Mouse (Mus musculus): ENCODE data around the gene Zfand6. TPM values are rescaled to one million over a fixed set of nuclear protein-coding genes. Genes with fewer than 3 reads are reported as not detected.

The Zfand6 gene
- polyA plus RNA-seq, 1 experiment from 2014 or later: 163 TPM

GRCm38 (mm10) chr7:84687653-84688580 is 1.8 kb downstream of the Zfand6 start:
- ATAC-seq: no peak
- 55% methylated on average over 12 of the region's 12 CpGs for WGBS
- H3K27me3 ChIP-seq (replicated peaks; ENCODE audit: control insufficient read depth, insufficient read depth, low read length): no peaks in the 10 kb centered on the region
- no peaks in the 10 kb centered on the region for H3K36me3 ChIP-seq (ENCODE audit: control insufficient read depth, insufficient read depth, low read length)
- H3K9ac ChIP-seq (ENCODE audit: low read depth, low read length): no peak overlapping the region
- peak overlapping the region; percentile 10; the same call in 1 of the 2 replicates for H3K4me3 ChIP-seq (ENCODE audit: low read length)
- 0 out of 2 replicates have a peak, but pooled peaks cover 4% of the 10 kb centered on the region for H3K4me1 ChIP-seq (ENCODE audit: control insufficient read depth, insufficient read depth, low read length)
- H3K9me3 ChIP-seq (ENCODE audit: control insufficient read depth, low read length): no peaks in the 10 kb centered on the region
- peak overlapping the region; percentile 43; the same call in 1 of the 2 replicates for H3K27ac ChIP-seq (ENCODE audit: low read length)
- H3K4me2 ChIP-seq (ENCODE audit: low read depth, low read length): peak overlapping the region; percentile 40

GRCm38 (mm10) chr7:84686380-84686779 is 3.4 kb downstream of the Zfand6 start:
- Histone ChIP-seq H3K36me3 (ENCODE audit: control insufficient read depth, insufficient read depth, low read length) (no peaks in the 10 kb centered on the region), H3K4me1 (ENCODE audit: control insufficient read depth, insufficient read depth, low read length) (0 out of 2 replicates have a peak, but pooled peaks cover 4% of the 10 kb centered on the region), H3K4me3 (ENCODE audit: low read length) (no peak overlapping the region), H3K27me3 (replicated peaks; ENCODE audit: control insufficient read depth, insufficient read depth, low read length) (no peaks in the 10 kb centered on the region), H3K9me3 (ENCODE audit: control insufficient read depth, low read length) (no peaks in the 10 kb centered on the region), H3K4me2 (ENCODE audit: low read depth, low read length) (no peak overlapping the region; the same call in 1 of the 2 replicates), H3K9ac (ENCODE audit: low read depth, low read length) (no peak overlapping the region), H3K27ac (ENCODE audit: low read length) (peak overlapping the region; percentile 61; the same call in 1 of the 2 replicates)
- WGBS: 68% methylated on average over 2 of the region's 2 CpGs
- ATAC-seq: no peak

- peaks cover 7% of the 10 kb centered on the region; the same call in 1 of the 2 replicates for H3K4me1 ChIP-seq (ENCODE audit: control insufficient read depth, insufficient read depth, low read length)
- no peak overlapping the region for H3K4me2 ChIP-seq (ENCODE audit: low read depth, low read length)
- no peak overlapping the region for H3K4me3 ChIP-seq (ENCODE audit: low read length)
- H3K9me3 ChIP-seq (ENCODE audit: control insufficient read depth, low read length): no peaks in the 10 kb centered on the region
- no peaks in the 10 kb centered on the region for H3K36me3 ChIP-seq (ENCODE audit: control insufficient read depth, insufficient read depth, low read length)
- H3K27me3 ChIP-seq (replicated peaks; ENCODE audit: control insufficient read depth, insufficient read depth, low read length): no peaks in the 10 kb centered on the region
- H3K27ac ChIP-seq (ENCODE audit: low read length): no peak overlapping the region
- no peak overlapping the region for H3K9ac ChIP-seq (ENCODE audit: low read depth, low read length)
- 100% methylated on average over 1 of the region's 1 CpGs for WGBS
- ATAC-seq: no peak
These were observed 5.1 kb downstream of the Zfand6 start for GRCm38 (mm10) chr7:84684675-84685074.

GRCm38 (mm10) chr7:84681558-84681957 is 8.2 kb downstream of the Zfand6 start:
- ATAC-seq: no peak
- Histone ChIP-seq H3K4me3 (ENCODE audit: low read length) (no peak overlapping the region), H3K27ac (ENCODE audit: low read length) (no peak overlapping the region), H3K9me3 (ENCODE audit: control insufficient read depth, low read length) (no peaks in the 10 kb centered on the region), H3K36me3 (ENCODE audit: control insufficient read depth, insufficient read depth, low read length) (no peaks in the 10 kb centered on the region), H3K9ac (ENCODE audit: low read depth, low read length) (no peak overlapping the region), H3K4me2 (ENCODE audit: low read depth, low read length) (no peak overlapping the region), H3K27me3 (replicated peaks; ENCODE audit: control insufficient read depth, insufficient read depth, low read length) (no peaks in the 10 kb centered on the region), H3K4me1 (ENCODE audit: control insufficient read depth, insufficient read depth, low read length) (peaks cover 9% of the 10 kb centered on the region)
- WGBS: 84% methylated on average over 1 of the region's 1 CpGs

DNA sequence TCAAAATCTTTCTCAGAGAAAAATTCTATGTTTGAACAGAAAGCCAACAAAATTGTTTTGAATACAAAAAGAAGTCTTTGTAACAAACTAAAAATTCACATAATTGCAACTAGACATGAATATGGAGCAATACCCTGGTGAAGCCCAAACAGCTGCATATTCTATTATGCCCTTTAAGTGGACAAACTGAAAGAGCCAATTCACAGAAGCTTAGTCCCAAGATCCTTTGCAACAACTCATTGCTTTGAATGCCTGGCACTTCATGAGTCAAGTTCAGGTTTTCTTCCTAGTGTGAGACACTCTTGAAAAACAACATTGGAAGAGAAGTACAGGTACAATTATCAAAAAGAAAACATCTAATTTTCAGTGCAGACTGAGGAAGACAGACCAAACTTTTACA is 8.8 kb downstream of the Zfand6 start:
- H3K9me3 ChIP-seq (ENCODE audit: control insufficient read depth, low read length): no peaks in the 10 kb centered on the region
- no peak overlapping the region for H3K4me3 ChIP-seq (ENCODE audit: low read length)
- ATAC-seq: no peak
- H3K27me3 ChIP-seq (replicated peaks; ENCODE audit: control insufficient read depth, insufficient read depth, low read length): no peaks in the 10 kb centered on the region
- peaks cover 7% of the 10 kb centered on the region for H3K4me1 ChIP-seq (ENCODE audit: control insufficient read depth, insufficient read depth, low read length)
- H3K27ac ChIP-seq (ENCODE audit: low read length): no peak overlapping the region
- H3K9ac ChIP-seq (ENCODE audit: low read depth, low read length): no peak overlapping the region
- H3K36me3 ChIP-seq (ENCODE audit: control insufficient read depth, insufficient read depth, low read length): no peaks in the 10 kb centered on the region
- H3K4me2 ChIP-seq (ENCODE audit: low read depth, low read length): no peak overlapping the region

DNA sequence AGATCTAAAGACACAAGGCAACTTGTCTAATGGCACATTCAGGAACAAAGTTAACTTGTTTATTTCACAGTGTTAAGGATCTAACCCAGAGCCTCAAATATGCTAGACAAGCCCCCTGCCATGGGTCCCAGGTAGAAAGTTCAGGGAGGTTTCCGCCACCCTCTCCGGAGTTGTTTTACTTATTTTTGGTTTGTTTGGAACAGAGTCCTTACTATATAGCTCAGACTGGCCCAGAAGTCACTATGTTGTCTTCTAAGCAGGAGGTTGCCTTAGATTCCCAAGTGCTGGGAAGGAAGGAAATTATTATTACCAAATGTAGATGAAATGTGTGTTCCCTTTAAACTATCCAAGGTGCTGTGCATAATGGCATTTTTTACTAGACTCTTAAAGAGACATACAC is 9.7 kb downstream of the Zfand6 start:
- Histone ChIP-seq H3K9me3 (ENCODE audit: control insufficient read depth, low read length) (no peaks in the 10 kb centered on the region), H3K27me3 (replicated peaks; ENCODE audit: control insufficient read depth, insufficient read depth, low read length) (no peaks in the 10 kb centered on the region), H3K4me3 (ENCODE audit: low read length) (peak overlapping the region; percentile 16; the same call in 1 of the 2 replicates)

GRCm38 (mm10) chr7:84679264-84679663 is 10.5 kb downstream of the Zfand6 start:
- Histone ChIP-seq H3K36me3 (ENCODE audit: control insufficient read depth, insufficient read depth, low read length) (no peaks in the 10 kb centered on the region), H3K27me3 (replicated peaks; ENCODE audit: control insufficient read depth, insufficient read depth, low read length) (no peaks in the 10 kb centered on the region), H3K9me3 (ENCODE audit: control insufficient read depth, low read length) (no peaks in the 10 kb centered on the region), H3K4me2 (ENCODE audit: low read depth, low read length) (no peak overlapping the region; the same call in 1 of the 2 replicates), H3K27ac (ENCODE audit: low read length) (no peak overlapping the region), H3K4me1 (ENCODE audit: control insufficient read depth, insufficient read depth, low read length) (peaks cover 7% of the 10 kb centered on the region), H3K9ac (ENCODE audit: low read depth, low read length) (no peak overlapping the region), H3K4me3 (ENCODE audit: low read length) (peak overlapping the region; percentile 37)
- ATAC-seq: peak; percentile 97
- under 1% methylated on average over 4 of the region's 4 CpGs for WGBS

More for the DNA sequence above, 9.7 kb downstream of the Zfand6 start:
- H3K9ac ChIP-seq (ENCODE audit: low read depth, low read length): no peak overlapping the region; the same call in 1 of the 2 replicates
- H3K4me1 ChIP-seq (ENCODE audit: control insufficient read depth, insufficient read depth, low read length): peaks cover 7% of the 10 kb centered on the region
- peak overlapping the region; percentile 19 for H3K4me2 ChIP-seq (ENCODE audit: low read depth, low read length)
- no peaks in the 10 kb centered on the region for H3K36me3 ChIP-seq (ENCODE audit: control insufficient read depth, insufficient read depth, low read length)
- H3K27ac ChIP-seq (ENCODE audit: low read length): 0 out of 2 replicates have a peak overlapping the region, but pooled peaks have one; percentile 3
- ATAC-seq: no peak
- 47% methylated on average over 2 of the region's 2 CpGs for WGBS

GRCm38 (mm10) chr7:84673103-84673502 is 16.7 kb downstream of the Zfand6 start:
- Histone ChIP-seq H3K9ac (ENCODE audit: low read depth, low read length) (no peak overlapping the region), H3K4me1 (ENCODE audit: control insufficient read depth, insufficient read depth, low read length) (peaks cover under 1% of the 10 kb centered on the region; the same call in 1 of the 2 replicates), H3K36me3 (ENCODE audit: control insufficient read depth, insufficient read depth, low read length) (no peaks in the 10 kb centered on the region), H3K4me2 (ENCODE audit: low read depth, low read length) (no peak overlapping the region), H3K27ac (ENCODE audit: low read length) (no peak overlapping the region), H3K4me3 (ENCODE audit: low read length) (no peak overlapping the region), H3K9me3 (ENCODE audit: control insufficient read depth, low read length) (no peaks in the 10 kb centered on the region), H3K27me3 (replicated peaks; ENCODE audit: control insufficient read depth, insufficient read depth, low read length) (no peaks in the 10 kb centered on the region)
- no peak for ATAC-seq
- 81% methylated on average over 1 of the region's 1 CpGs for WGBS

GRCm38 (mm10) chr7:84669554-84670152 is 20.1 kb downstream of the Zfand6 start:
- Histone ChIP-seq H3K9me3 (ENCODE audit: control insufficient read depth, low read length) (no peaks in the 10 kb centered on the region), H3K27me3 (replicated peaks; ENCODE audit: control insufficient read depth, insufficient read depth, low read length) (no peaks in the 10 kb centered on the region), H3K4me3 (ENCODE audit: low read length) (no peak overlapping the region), H3K4me2 (ENCODE audit: low read depth, low read length) (no peak overlapping the region), H3K9ac (ENCODE audit: low read depth, low read length) (no peak overlapping the region), H3K4me1 (ENCODE audit: control insufficient read depth, insufficient read depth, low read length) (no peaks in the 10 kb centered on the region), H3K36me3 (ENCODE audit: control insufficient read depth, insufficient read depth, low read length) (no peaks in the 10 kb centered on the region), H3K27ac (ENCODE audit: low read length) (no peak overlapping the region)
- peak; percentile 82 for ATAC-seq
- WGBS: 66% methylated on average over 1 of the region's 1 CpGs
